8 mouse cellular contexts compared by ENCODE assay signal in the genomic region with DNA sequence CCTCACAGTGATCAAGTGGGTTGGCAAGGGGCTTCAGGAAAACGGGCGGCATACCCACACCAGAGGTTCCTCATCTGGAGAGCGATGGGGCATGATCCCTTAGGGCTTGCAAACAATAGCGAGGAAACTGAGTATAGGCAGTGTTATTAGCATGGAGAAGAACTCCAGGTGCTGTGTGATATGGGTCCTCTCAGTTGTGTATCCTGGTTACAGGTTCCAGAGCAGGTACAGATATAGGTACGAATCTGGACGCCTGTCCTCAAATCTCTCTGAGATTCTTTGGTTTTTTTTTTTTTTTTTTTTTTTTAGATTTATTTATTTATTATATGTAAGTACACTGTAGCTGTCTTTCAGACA. TPM values are rescaled to one million over a fixed set of nuclear protein-coding genes. Genes with fewer than 3 reads are reported as not detected.
DNase-seq lines count a peak whose midpoint lies in the region; ATAC-seq and TF ChIP-seq lines count a peak whose summit lies in the region.

No protein-coding gene starts in this region.

- H3K4me2 ChIP-seq in embryonic facial prominence, embryonic 13.5 days, result peak overlapping the region; percentile 73
- H3K4me2 ChIP-seq in intestine, embryonic 16.5 days (ENCODE audit: low read depth, low read length), result peak overlapping the region; percentile 63
- H3K4me2 ChIP-seq in neural tube, embryonic 12.5 days (replicated peaks), result peak overlapping the region; percentile 58

- WGBS in liver, adult 2 months, result 38% methylated on average over 6 of the region's 6 CpGs
- 49% methylated on average over 6 of the region's 6 CpGs for WGBS in embryonic facial prominence, embryonic 13.5 days
- 26% methylated on average over 6 of the region's 6 CpGs for WGBS in intestine, embryonic 16.5 days
- 47% methylated on average over 6 of the region's 6 CpGs for WGBS in neural tube, embryonic 12.5 days

- no peaks in the 10 kb centered on the region for H3K9me3 ChIP-seq in embryonic facial prominence, embryonic 13.5 days
- H3K9me3 ChIP-seq in intestine, embryonic 16.5 days (ENCODE audit: control insufficient read depth, low read length), result no peaks in the 10 kb centered on the region
- H3K9me3 ChIP-seq in neural tube, embryonic 12.5 days, result no peaks in the 10 kb centered on the region

- intact Hi-C loops in left cerebral cortex, postnatal 25 days (cut with DNase I), result no loop called here

- no peak for TF ChIP-seq CTCF in liver, adult 2 months (IDR thresholded peaks at IDR 0.05; ENCODE audit: low read depth, low read length)

- no peaks in the 10 kb centered on the region for H3K27me3 ChIP-seq in liver, adult 2 months (ENCODE audit: control insufficient read depth, insufficient read depth, low read length)
- no peaks in the 10 kb centered on the region for H3K27me3 ChIP-seq in embryonic facial prominence, embryonic 13.5 days
- H3K27me3 ChIP-seq in intestine, embryonic 16.5 days (replicated peaks; ENCODE audit: control insufficient read depth, insufficient read depth, low read length), result no peaks in the 10 kb centered on the region
- no peaks in the 10 kb centered on the region for H3K27me3 ChIP-seq in neural tube, embryonic 12.5 days (replicated peaks)

- H3K79me2 ChIP-seq in liver, adult 2 months (ENCODE audit: control insufficient read depth, insufficient read depth, low read length), result no peaks in the 10 kb centered on the region

- H3K9ac ChIP-seq in liver, adult 2 months (ENCODE audit: low read depth, low read length), result peak overlapping the region; percentile 78
- H3K9ac ChIP-seq in embryonic facial prominence, embryonic 13.5 days, result peak overlapping the region; percentile 77
- H3K9ac ChIP-seq in intestine, embryonic 16.5 days (ENCODE audit: low read depth, low read length), result peak overlapping the region; percentile 84
- H3K9ac ChIP-seq in neural tube, embryonic 12.5 days, result peak overlapping the region; percentile 50

- peak; percentile 12; the same call in 1 of the 2 replicates for ATAC-seq in embryonic facial prominence, embryonic 13.5 days (ENCODE audit: insufficient number of reproducible peaks, insufficient read depth, low FRiP score, low TSS enrichment, low read depth)
- ATAC-seq in intestine, embryonic 16.5 days, result peak; percentile 61
- ATAC-seq in neural tube, embryonic 12.5 days (ENCODE audit: low FRiP score, low read depth), result no peak; the same call in 1 of the 2 replicates

- H3K4me3 ChIP-seq in liver, adult 2 months (ENCODE audit: insufficient read depth, low read depth, low read length), result peak overlapping the region; percentile 58
- peak overlapping the region; percentile 50 for H3K4me3 ChIP-seq in embryonic facial prominence, embryonic 13.5 days
- peak overlapping the region; percentile 61 for H3K4me3 ChIP-seq in intestine, embryonic 16.5 days (ENCODE audit: low read length)
- H3K4me3 ChIP-seq in neural tube, embryonic 12.5 days, result peak overlapping the region; percentile 40

- no peaks in the 10 kb centered on the region for H3K36me3 ChIP-seq in liver, adult 2 months (ENCODE audit: control insufficient read depth, insufficient read depth, low read length)
- H3K36me3 ChIP-seq in embryonic facial prominence, embryonic 13.5 days, result peaks cover 21% of the 10 kb centered on the region
- H3K36me3 ChIP-seq in intestine, embryonic 16.5 days (ENCODE audit: control insufficient read depth, insufficient read depth, low read length), result no peaks in the 10 kb centered on the region
- H3K36me3 ChIP-seq in neural tube, embryonic 12.5 days, result peaks cover 17% of the 10 kb centered on the region; the same call in 1 of the 2 replicates

- H3K27ac ChIP-seq in liver, adult 2 months (replicated peaks; ENCODE audit: insufficient read depth, low read depth, low read length), result peak overlapping the region; percentile 35; the same call in 1 of the 2 replicates
- H3K27ac ChIP-seq in embryonic facial prominence, embryonic 13.5 days, result peak overlapping the region; percentile 51; the same call in 1 of the 2 replicates
- H3K27ac ChIP-seq in intestine, embryonic 16.5 days (ENCODE audit: low read length), result peak overlapping the region; percentile 61
- no peak overlapping the region for H3K27ac ChIP-seq in neural tube, embryonic 12.5 days

- no peaks in the 10 kb centered on the region; the same call in 1 of the 2 replicates for H3K4me1 ChIP-seq in liver, adult 2 months (ENCODE audit: control insufficient read depth, insufficient read depth, low read length)
- peaks cover 13% of the 10 kb centered on the region for H3K4me1 ChIP-seq in embryonic facial prominence, embryonic 13.5 days
- peaks cover 7% of the 10 kb centered on the region; the same call in 1 of the 2 replicates for H3K4me1 ChIP-seq in intestine, embryonic 16.5 days (ENCODE audit: control insufficient read depth, insufficient read depth, low read length)
- H3K4me1 ChIP-seq in neural tube, embryonic 12.5 days, result peaks cover 6% of the 10 kb centered on the region; the same call in 1 of the 2 replicates

- DNase-seq in liver, adult 2 months (ENCODE audit: extremely low read depth, low read depth, low spot score), result no peak
- DNase-seq in liver, result no peak
- no peak for DNase-seq in left cerebral cortex, postnatal 25 days (ENCODE audit: low spot score in 2 of 2)
- DNase-seq in natural killer cell, adult 2 months (ENCODE audit: low spot score in 2 of 2), result no peak
- no peak for DNase-seq in cerebellum, adult 8-10 months

- TF ChIP-seq POLR2A in liver, adult 2 months (IDR thresholded peaks at IDR 0.05; ENCODE audit: extremely low read depth, insufficient read depth, low read length), result no peak

RNA-seq across cellular contexts. Expression of a gene that starts 0.3 kb away (rescaled TPM):
- 1.8 and 2.1 TPM in 2 replicates for total RNA-seq in liver, adult 2 months (2014; rRNA removed)
- 2.5 and 3.6 TPM in 2 replicates for polyA plus RNA-seq in liver, adult 2 months (2012; rRNA removed)
- 18.5 and 19.9 TPM in 2 replicates for polyA plus RNA-seq in embryonic facial prominence, embryonic 13.5 days (2015; fragmentation: Nextera tagmentation; extraction: Ambion mirVana)
- polyA plus RNA-seq in intestine, embryonic 16.5 days (2015; fragmentation: Nextera tagmentation; extraction: Ambion mirVana), result 10.7 and 11.5 TPM in 2 replicates
- 15.4 and 16.7 TPM in 2 replicates for polyA plus RNA-seq in neural tube, embryonic 12.5 days (2016; fragmentation: Nextera tagmentation; extraction: Ambion mirVana)
- total RNA-seq in left cerebral cortex, postnatal 25 days (2021), result 10 to 100 TPM; 10.9 to 13.5 TPM

RNA-seq across cellular contexts. Expression of a gene that starts 0.3 kb away (rescaled TPM):
- 2.2 and 3.1 TPM in 2 replicates for total RNA-seq in liver, adult 2 months (2014; rRNA removed)
- polyA plus RNA-seq in liver, adult 2 months (2012; rRNA removed), result 0.54 TPM in 2 replicates
- 1.1 and 1.8 TPM in 2 replicates for polyA plus RNA-seq in embryonic facial prominence, embryonic 13.5 days (2015; fragmentation: Nextera tagmentation; extraction: Ambion mirVana)
- polyA plus RNA-seq in intestine, embryonic 16.5 days (2015; fragmentation: Nextera tagmentation; extraction: Ambion mirVana), result 1.4 and 1.5 TPM in 2 replicates
- 0.66 and 1.1 TPM in 2 replicates for polyA plus RNA-seq in neural tube, embryonic 12.5 days (2016; fragmentation: Nextera tagmentation; extraction: Ambion mirVana)
- 1 to 10 TPM in 1 of 2 experiments, under 1 TPM in 1; 0.96 to 1.4 TPM for total RNA-seq in left cerebral cortex, postnatal 25 days (2021)

RNA-seq across cellular contexts. Expression of a gene that starts 22.7 kb away (rescaled TPM):
- total RNA-seq in liver, adult 2 months (2014; rRNA removed), result 9.0 and 9.5 TPM in 2 replicates
- polyA plus RNA-seq in liver, adult 2 months (2012; rRNA removed), result 8.7 and 13.0 TPM in 2 replicates
- polyA plus RNA-seq in embryonic facial prominence, embryonic 13.5 days (2015; fragmentation: Nextera tagmentation; extraction: Ambion mirVana), result 65.1 and 66.9 TPM in 2 replicates
- 41.9 and 42.5 TPM in 2 replicates for polyA plus RNA-seq in intestine, embryonic 16.5 days (2015; fragmentation: Nextera tagmentation; extraction: Ambion mirVana)
- polyA plus RNA-seq in neural tube, embryonic 12.5 days (2016; fragmentation: Nextera tagmentation; extraction: Ambion mirVana), result 69.6 and 74.0 TPM in 2 replicates
- total RNA-seq in left cerebral cortex, postnatal 25 days (2021), result 10 to 100 TPM; 59.9 to 72.1 TPM

RNA-seq across cellular contexts. Expression of a gene that starts 31.1 kb away (rescaled TPM):
- total RNA-seq in liver, adult 2 months (2014; rRNA removed), result 5.3 and 6.7 TPM in 2 replicates
- 16.2 and 22.7 TPM in 2 replicates for polyA plus RNA-seq in liver, adult 2 months (2012; rRNA removed)
- 70.7 and 74.0 TPM in 2 replicates for polyA plus RNA-seq in embryonic facial prominence, embryonic 13.5 days (2015; fragmentation: Nextera tagmentation; extraction: Ambion mirVana)
- polyA plus RNA-seq in intestine, embryonic 16.5 days (2015; fragmentation: Nextera tagmentation; extraction: Ambion mirVana), result 46.0 and 47.9 TPM in 2 replicates
- 59.4 and 73.2 TPM in 2 replicates for polyA plus RNA-seq in neural tube, embryonic 12.5 days (2016; fragmentation: Nextera tagmentation; extraction: Ambion mirVana)
- 10 to 100 TPM; 66.5 to 68.6 TPM for total RNA-seq in left cerebral cortex, postnatal 25 days (2021)

RNA-seq across cellular contexts. Expression of a gene that starts 48.4 kb away (rescaled TPM):
- 20.0 and 26.5 TPM in 2 replicates for total RNA-seq in liver, adult 2 months (2014; rRNA removed)
- polyA plus RNA-seq in liver, adult 2 months (2012; rRNA removed), result 55.6 and 59.8 TPM in 2 replicates
- 15.4 and 19.6 TPM in 2 replicates for polyA plus RNA-seq in embryonic facial prominence, embryonic 13.5 days (2015; fragmentation: Nextera tagmentation; extraction: Ambion mirVana)
- polyA plus RNA-seq in intestine, embryonic 16.5 days (2015; fragmentation: Nextera tagmentation; extraction: Ambion mirVana), result 7.9 and 8.2 TPM in 2 replicates
- 22.3 and 22.6 TPM in 2 replicates for polyA plus RNA-seq in neural tube, embryonic 12.5 days (2016; fragmentation: Nextera tagmentation; extraction: Ambion mirVana)
- 10 to 100 TPM; 52.8 to 53.4 TPM for total RNA-seq in left cerebral cortex, postnatal 25 days (2021)
